Mouse (Mus musculus) thymus, postnatal 10 days (tissue): ENCODE measurements around the gene Sf3b1.

Experiments used
- DNase-seq, 2 experiments: peaks; one replicate each; pipeline ENCODE4 v3.0.0; 2021; ENCODE audit warnings: low spot score in 2 of 2

The Sf3b1 gene

GRCm38 (mm10) chr1:55028512-55029249 lies 1.4 kb upstream of the Sf3b1 start:
- DNase-seq, result peak; percentile 12 to 45

DNA sequence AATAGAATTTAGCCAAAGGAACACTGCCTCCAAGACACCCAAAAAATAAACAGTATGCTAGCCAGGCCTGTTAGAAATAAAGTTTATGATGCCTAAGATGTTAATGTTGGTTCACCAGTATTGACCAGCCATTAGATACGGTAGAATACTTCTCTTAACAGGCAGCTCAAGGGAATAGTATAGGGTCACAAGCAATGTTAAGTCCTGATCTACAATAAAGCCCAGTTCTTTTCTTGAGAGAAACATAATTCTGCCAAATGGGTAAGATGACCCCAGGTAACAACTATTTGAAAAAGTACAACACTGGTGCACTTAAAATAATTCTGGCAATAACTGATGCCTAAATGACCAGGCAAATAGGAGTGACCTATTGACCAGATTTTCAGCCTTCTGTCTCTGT lies 685 bp upstream of the Sf3b1 start:
- DNase-seq, result no peak

- DNase-seq, result peak in 1 of 2 experiments; percentile 49
Measured at GRCm38 (mm10) chr1:55026444-55027252, 633 bp downstream of the Sf3b1 start.

GRCm38 (mm10) chr1:55025656-55026430 lies 1.4 kb downstream of the Sf3b1 start:
- DNase-seq, result no peak

GRCm38 (mm10) chr1:55021907-55022306 lies 5.4 kb downstream of the Sf3b1 start:
- no peak for DNase-seq

GRCm38 (mm10) chr1:55012513-55012912 lies 14.8 kb downstream of the Sf3b1 start:
- DNase-seq, result no peak

DNA sequence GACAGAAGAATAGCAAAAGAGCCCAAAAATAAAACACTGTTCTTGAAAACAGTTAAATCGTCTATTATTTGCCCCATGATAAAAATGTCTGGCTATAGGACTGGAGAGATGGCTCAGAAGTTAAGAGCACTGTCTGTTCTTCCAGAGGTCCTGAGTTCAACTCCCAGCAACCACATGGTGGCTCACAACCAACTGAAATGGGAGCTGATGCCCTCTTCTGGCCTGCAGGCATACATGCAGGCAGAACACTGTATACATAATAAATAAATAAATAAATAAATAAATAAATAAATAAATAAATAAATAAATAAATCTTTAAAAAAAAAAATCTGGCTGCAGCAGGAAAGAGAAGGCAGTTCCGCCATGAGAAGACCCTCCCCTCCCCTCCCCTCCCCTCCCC lies 19.0 kb downstream of the Sf3b1 start:
- DNase-seq, result peak in 1 of 2 experiments; percentile 18

- no peak for DNase-seq
Measured at GRCm38 (mm10) chr1:54993581-54993980, 33.7 kb downstream of the Sf3b1 start.

DNA sequence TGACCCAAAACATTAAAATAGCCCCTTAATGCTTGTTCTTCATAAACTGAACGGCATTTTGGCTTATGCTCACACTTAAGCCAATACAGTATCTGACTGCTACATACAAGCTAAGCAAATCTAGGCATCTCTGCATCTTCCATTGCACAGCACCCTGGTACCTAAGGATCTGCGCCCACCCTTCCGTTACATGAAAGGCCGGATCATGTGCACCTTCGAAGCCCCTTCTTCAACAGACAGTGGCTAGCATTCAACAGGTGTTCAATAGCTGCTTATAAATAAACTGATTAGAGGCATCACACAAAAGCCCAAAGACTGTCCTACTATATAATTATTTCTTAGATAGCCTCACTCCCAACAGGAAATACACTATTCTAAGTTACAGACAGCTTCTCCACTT lies 41.0 kb downstream of the Sf3b1 start:
- no peak for DNase-seq

GRCm38 (mm10) chr1:54985831-54986230 lies 41.5 kb downstream of the Sf3b1 start:
- no peak for DNase-seq

- no peak for DNase-seq
Measured at GRCm38 (mm10) chr1:54984154-54984553, 43.1 kb downstream of the Sf3b1 start.

- DNase-seq, result no peak
Measured at GRCm38 (mm10) chr1:54983339-54983738, 43.9 kb downstream of the Sf3b1 start.

DNA sequence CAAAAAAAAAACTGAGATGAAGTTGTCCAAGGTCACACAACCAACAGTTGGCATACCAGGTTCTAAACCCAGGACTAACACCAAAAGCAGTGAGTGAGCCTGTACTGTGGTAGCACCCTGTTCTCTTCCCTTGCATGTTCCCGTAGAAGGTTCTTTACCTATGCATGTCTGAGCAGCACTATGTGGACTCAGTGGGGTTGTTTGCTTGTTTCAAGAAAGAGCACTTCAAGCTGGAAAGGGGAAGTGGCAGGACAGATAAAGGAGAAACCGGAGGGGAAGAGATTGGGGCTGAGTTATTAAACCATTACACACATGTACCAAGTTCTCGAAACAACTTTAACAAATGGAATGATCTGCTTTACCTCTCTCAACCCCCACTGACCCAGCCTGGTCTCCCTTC lies 44.6 kb downstream of the Sf3b1 start:
- no peak for DNase-seq

- DNase-seq, result no peak
Measured at GRCm38 (mm10) chr1:54979226-54979984, 47.9 kb downstream of the Sf3b1 start.

GRCm38 (mm10) chr1:54971687-54972404 lies 55.4 kb downstream of the Sf3b1 start:
- DNase-seq, result no peak

DNA sequence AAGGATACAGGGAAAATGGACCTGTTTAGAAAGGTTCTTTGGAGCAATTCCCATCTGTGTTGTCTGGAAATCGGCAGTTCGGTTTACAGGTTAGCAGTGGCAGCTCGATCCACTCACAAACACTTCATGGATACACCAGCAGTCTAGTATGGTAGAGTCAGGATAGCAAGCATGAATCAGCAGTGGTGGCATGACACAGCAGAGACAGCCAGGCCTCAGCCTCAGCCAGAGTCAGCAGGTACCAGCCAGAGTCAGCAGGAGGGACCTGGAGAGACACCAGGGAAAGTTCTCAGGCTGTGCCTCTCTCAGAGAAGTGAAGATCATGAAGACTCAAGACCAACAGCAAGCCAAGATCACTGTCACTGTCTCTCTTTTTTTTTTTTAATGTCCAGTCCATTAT lies 60.4 kb downstream of the Sf3b1 start:
- no peak for DNase-seq

- DNase-seq, result no peak
Measured at GRCm38 (mm10) chr1:54965159-54965995, 61.9 kb downstream of the Sf3b1 start.

DNA sequence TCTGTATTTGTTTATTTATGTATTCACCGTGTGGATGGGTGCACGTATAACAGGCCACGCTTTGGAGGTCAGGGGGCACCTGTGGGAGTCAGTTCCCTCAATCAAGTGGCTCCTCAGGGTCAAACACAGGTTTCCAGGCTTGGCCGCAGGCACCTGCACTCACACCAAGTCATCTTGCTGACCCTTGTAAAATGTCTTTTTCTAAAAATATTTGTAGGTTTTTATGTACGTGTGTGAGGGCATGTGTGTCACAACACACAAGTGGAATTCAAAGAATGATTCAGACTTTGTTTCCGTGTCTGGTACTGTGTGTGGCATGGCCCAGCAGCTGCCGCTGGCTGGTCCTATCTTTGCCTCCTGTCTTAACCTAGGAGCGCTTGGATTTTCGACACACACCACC lies 65.6 kb downstream of the Sf3b1 start:
- no peak for DNase-seq

DNA sequence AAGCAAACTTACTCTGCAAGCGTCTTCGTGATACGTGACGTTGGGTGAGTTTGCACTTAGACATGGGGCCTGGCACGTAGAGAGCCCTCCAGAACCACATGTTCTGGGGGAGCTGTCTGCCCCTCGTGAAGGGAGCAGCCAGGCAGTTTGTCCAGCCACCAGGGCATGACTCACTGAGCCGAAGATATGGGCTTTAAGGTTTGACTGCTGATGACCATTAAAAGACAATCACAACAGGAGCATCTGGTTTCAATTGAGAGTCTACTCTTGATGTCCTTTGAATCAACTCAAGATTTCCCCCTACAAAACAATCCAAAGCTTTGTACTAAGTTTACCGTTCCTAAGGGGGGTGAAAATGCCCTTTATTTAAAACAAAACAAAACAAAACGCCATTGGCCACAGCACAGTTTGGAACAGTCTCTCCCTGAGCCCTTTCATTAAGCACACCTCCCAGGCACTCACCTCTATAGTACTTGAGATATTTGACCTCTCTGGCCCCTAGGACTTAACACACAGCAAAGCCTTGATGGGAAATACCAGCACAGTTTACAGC lies 66.6 kb downstream of the Sf3b1 start:
- no peak for DNase-seq

DNA sequence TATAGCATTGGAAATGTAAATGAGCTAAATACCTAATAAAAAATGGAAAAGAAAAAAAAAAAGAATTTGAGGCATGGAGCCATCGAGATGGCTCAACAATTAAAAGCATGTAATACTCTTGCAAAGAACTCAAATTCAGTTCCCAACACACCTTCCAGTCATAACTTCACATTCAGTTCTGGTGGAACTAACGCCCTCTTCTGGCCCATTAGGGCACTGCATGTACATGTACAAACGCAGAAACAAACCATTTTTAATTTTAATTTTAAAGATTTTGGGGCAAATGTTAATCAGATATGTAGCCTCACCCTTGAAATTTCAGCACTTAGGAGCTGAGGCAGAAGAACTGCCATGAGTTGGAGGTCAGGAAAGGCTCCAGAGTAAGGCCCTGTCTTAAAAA lies 68.8 kb downstream of the Sf3b1 start:
- peak in 1 of 2 experiments; percentile 9 for DNase-seq
